Mouse (Mus musculus): ENCODE data around the gene Tmem215. TPM values are rescaled to one million over a fixed set of nuclear protein-coding genes. Genes with fewer than 3 reads are reported as not detected.

The Tmem215 gene
- polyA plus RNA-seq (2015; fragmentation: Illumina TruSeq; extraction: RNeasy Lipid Tissue Mini Kit (QIAGEN cat#74804); ENCODE audit: low read depth, low replicate concordance): 11.4 TPM

DNA sequence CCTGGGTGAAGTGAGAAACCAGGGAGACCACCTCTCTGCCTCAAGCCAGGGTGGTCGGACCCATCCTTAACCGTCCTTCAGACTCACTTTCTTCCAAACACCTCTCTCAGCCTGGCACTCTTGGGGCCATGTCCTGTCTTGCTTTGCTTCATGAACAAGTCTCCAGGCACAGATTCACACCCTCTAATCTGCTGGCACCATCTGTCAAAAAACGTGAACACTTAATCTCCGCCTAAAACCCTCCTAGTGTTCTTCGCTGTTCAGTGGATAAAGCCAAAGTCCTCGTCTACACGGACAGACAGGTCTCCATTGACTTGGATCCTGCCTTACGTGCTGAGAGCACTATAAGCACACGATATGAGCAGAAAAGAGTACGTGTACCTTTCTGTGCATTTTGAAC is at the start of gene Tmem215:
Gene Tmem215, plus strand, starts transcription at position 301 of the 400 bp plus-strand sequence.

Other genes starting within 250 kb of the Tmem215 start
- 3.2 TPM for gene Ddx58, start 232.4 kb upstream of the Tmem215 start, polyA plus RNA-seq (2015; fragmentation: Illumina TruSeq; extraction: RNeasy Lipid Tissue Mini Kit (QIAGEN cat#74804); ENCODE audit: low read depth, low replicate concordance)
- 3.9 TPM for gene Smim27, start 202.6 kb upstream of the Tmem215 start, polyA plus RNA-seq (2015; fragmentation: Illumina TruSeq; extraction: RNeasy Lipid Tissue Mini Kit (QIAGEN cat#74804); ENCODE audit: low read depth, low replicate concordance)
- gene Topors, start 202.3 kb upstream of the Tmem215 start, polyA plus RNA-seq (2015; fragmentation: Illumina TruSeq; extraction: RNeasy Lipid Tissue Mini Kit (QIAGEN cat#74804); ENCODE audit: low read depth, low replicate concordance): 15.5 TPM
- 319 TPM for gene Ndufb6, start 192.8 kb upstream of the Tmem215 start, polyA plus RNA-seq (2015; fragmentation: Illumina TruSeq; extraction: RNeasy Lipid Tissue Mini Kit (QIAGEN cat#74804); ENCODE audit: low read depth, low replicate concordance)
- gene Aptx, start 231.0 kb downstream of the Tmem215 start, polyA plus RNA-seq (2015; fragmentation: Illumina TruSeq; extraction: RNeasy Lipid Tissue Mini Kit (QIAGEN cat#74804); ENCODE audit: low read depth, low replicate concordance): 37.8 TPM
- gene Dnaja1, start 250.0 kb downstream of the Tmem215 start, polyA plus RNA-seq (2015; fragmentation: Illumina TruSeq; extraction: RNeasy Lipid Tissue Mini Kit (QIAGEN cat#74804); ENCODE audit: low read depth, low replicate concordance): 345 TPM

Data from brain, adult 10 weeks (tissue).